Mouse (Mus musculus): ENCODE results near the gene Zfp467. TPM values are rescaled to one million over a fixed set of nuclear protein-coding genes. Genes with fewer than 3 reads are reported as not detected.

Gene Zfp467
- 31.4 TPM for polyA plus RNA-seq (2014; fragmentation: Illumina TruSeq; extraction: RNeasy Lipid Tissue Mini Kit (QIAGEN cat#74804); ENCODE audit: low read depth, low replicate concordance)

GRCm38 (mm10) chr6:48445181-48446101, at the start of gene Zfp467:
Zfp467 (minus strand) TSS chr6:48445825.

GRCm38 (mm10) chr6:48447929-48448328, 2.3 kb upstream of the Zfp467 start, which contains the start of gene Sspo:
Sspo (plus strand) TSS chr6:48448229.

GRCm38 (mm10) chr6:48395105-48396007, 50.3 kb downstream of the Zfp467 start, which contains the start of gene Krba1:
Krba1 (plus strand) TSS chr6:48395586.

Other genes with a start within 250 kb of the Zfp467 start
- gene Krba1, start 50.2 kb downstream of the Zfp467 start, polyA plus RNA-seq (2014; fragmentation: Illumina TruSeq; extraction: RNeasy Lipid Tissue Mini Kit (QIAGEN cat#74804); ENCODE audit: low read depth, low replicate concordance) = 7.4 TPM
- not detected for gene Sspo, start 2.4 kb upstream of the Zfp467 start, polyA plus RNA-seq (2014; fragmentation: Illumina TruSeq; extraction: RNeasy Lipid Tissue Mini Kit (QIAGEN cat#74804); ENCODE audit: low read depth, low replicate concordance)
- gene Atp6v0e2, start 91.8 kb upstream of the Zfp467 start, polyA plus RNA-seq (2014; fragmentation: Illumina TruSeq; extraction: RNeasy Lipid Tissue Mini Kit (QIAGEN cat#74804); ENCODE audit: low read depth, low replicate concordance) = 19.8 TPM
- gene Lrrc61, start 109.0 kb upstream of the Zfp467 start, polyA plus RNA-seq (2014; fragmentation: Illumina TruSeq; extraction: RNeasy Lipid Tissue Mini Kit (QIAGEN cat#74804); ENCODE audit: low read depth, low replicate concordance) = 2.8 TPM
- gene Rarres2, start 127.0 kb upstream of the Zfp467 start, polyA plus RNA-seq (2014; fragmentation: Illumina TruSeq; extraction: RNeasy Lipid Tissue Mini Kit (QIAGEN cat#74804); ENCODE audit: low read depth, low replicate concordance) = 12.2 TPM
- not detected for gene Gm45021, start 143.8 kb upstream of the Zfp467 start, polyA plus RNA-seq (2014; fragmentation: Illumina TruSeq; extraction: RNeasy Lipid Tissue Mini Kit (QIAGEN cat#74804); ENCODE audit: low read depth, low replicate concordance)
- gene Repin1, start 148.1 kb upstream of the Zfp467 start, polyA plus RNA-seq (2014; fragmentation: Illumina TruSeq; extraction: RNeasy Lipid Tissue Mini Kit (QIAGEN cat#74804); ENCODE audit: low read depth, low replicate concordance) = 6.3 TPM
- not detected for gene Gm44965, start 148.1 kb upstream of the Zfp467 start, polyA plus RNA-seq (2014; fragmentation: Illumina TruSeq; extraction: RNeasy Lipid Tissue Mini Kit (QIAGEN cat#74804); ENCODE audit: low read depth, low replicate concordance)
- 0.63 TPM for gene Zfp775, start 156.2 kb upstream of the Zfp467 start, polyA plus RNA-seq (2014; fragmentation: Illumina TruSeq; extraction: RNeasy Lipid Tissue Mini Kit (QIAGEN cat#74804); ENCODE audit: low read depth, low replicate concordance)
- gene AI854703, start 180.9 kb upstream of the Zfp467 start, polyA plus RNA-seq (2014; fragmentation: Illumina TruSeq; extraction: RNeasy Lipid Tissue Mini Kit (QIAGEN cat#74804); ENCODE audit: low read depth, low replicate concordance) = 6.2 TPM
- 24.3 TPM for gene Gimap8, start 201.4 kb upstream of the Zfp467 start, polyA plus RNA-seq (2014; fragmentation: Illumina TruSeq; extraction: RNeasy Lipid Tissue Mini Kit (QIAGEN cat#74804); ENCODE audit: low read depth, low replicate concordance)
- gene Gimap9, start 230.3 kb upstream of the Zfp467 start, polyA plus RNA-seq (2014; fragmentation: Illumina TruSeq; extraction: RNeasy Lipid Tissue Mini Kit (QIAGEN cat#74804); ENCODE audit: low read depth, low replicate concordance) = 22.6 TPM
- 56.2 TPM for gene Gimap4, start 238.7 kb upstream of the Zfp467 start, polyA plus RNA-seq (2014; fragmentation: Illumina TruSeq; extraction: RNeasy Lipid Tissue Mini Kit (QIAGEN cat#74804); ENCODE audit: low read depth, low replicate concordance)

Measured in sigmoid colon, adult 10 weeks (tissue).